Mouse (Mus musculus) brain, embryonic 14.5 days (tissue): ENCODE results near the gene Fggy. TPM values are rescaled to one million over a fixed set of nuclear protein-coding genes. Genes with fewer than 3 reads are reported as not detected.

Experiments used
- DNase-seq: peaks from one replicate; pipeline ENCODE4 v3.0.0-alpha.2; 2011; ENCODE audit warnings: low read depth
- CTCF ChIP-seq: fragments of 200-500 bp; IDR thresholded peaks from 2 replicates; pipeline ENCODE4 v1.5.1; 2012; ENCODE audit warnings: inconsistent platforms, mild to moderate bottlenecking, moderate library complexity, borderline replicate concordance; ENCODE audit not compliant: insufficient read depth, insufficient read length; ENCODE audit errors: extremely low read depth
- POLR2A ChIP-seq: fragments of 200-500 bp; IDR thresholded peaks from 2 replicates; pipeline ENCODE4 v1.6.1; 2012; ENCODE audit warnings: mild to moderate bottlenecking, inconsistent platforms, borderline replicate concordance; ENCODE audit not compliant: poor library complexity, insufficient read depth, insufficient read length, severe bottlenecking; ENCODE audit errors: extremely low read depth
- polyA plus RNA-seq: library from polyadenylated mRNA; depleted of rRNA; stranded (reverse); fragments of >200 nt; gene quantifications from 2 replicates; pipeline ENCODE4 v1.2.3, GENCODE M21; 2012

Fggy gene
- polyA plus RNA-seq, 1 experiment, result 5.0 TPM

DNA sequence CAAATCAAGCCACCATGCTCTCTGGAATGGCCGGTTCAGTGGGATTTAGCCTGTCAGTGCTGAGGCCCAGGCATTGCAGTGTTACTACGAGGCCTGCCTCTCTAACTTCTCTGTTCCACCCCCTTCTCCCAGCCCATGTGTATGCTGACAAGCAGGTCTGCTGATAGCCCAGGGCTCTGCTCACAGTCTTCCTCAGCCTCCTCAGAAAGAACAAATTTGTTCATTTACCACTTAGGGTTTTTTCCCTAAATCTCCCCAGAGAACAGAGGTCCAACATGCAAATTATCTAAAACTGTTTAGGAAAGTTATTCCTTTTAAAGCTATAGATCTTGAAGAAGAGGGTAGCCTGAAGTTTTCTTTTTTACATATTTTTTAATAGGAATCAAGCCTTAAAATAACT is 179.4 kb downstream of the Fggy start:
- no peak for DNase-seq
- TF ChIP-seq CTCF (no peak), POLR2A (no peak)

DNA sequence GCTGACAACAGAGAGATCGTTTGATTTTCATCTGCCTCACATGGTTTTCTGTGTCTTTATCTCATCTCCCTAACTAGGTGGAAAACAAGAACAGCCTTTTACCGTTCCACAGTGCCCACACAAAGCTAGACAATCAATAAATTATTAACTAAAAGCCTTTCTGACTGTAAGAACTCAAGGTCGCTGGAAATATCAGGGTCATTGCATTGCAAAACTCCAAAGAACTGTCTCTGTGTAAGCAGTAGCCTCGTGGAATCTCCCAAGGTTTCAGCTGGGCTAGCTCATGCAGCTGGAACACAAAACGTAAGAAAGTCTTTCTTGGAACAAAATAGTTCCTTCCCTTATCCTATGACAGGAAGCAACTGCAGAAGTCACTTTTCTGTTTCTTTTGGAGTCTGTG is 180.9 kb downstream of the Fggy start:
- no peak for TF ChIP-seq POLR2A
- TF ChIP-seq CTCF, result no peak
- peak; percentile 15 for DNase-seq

DNA sequence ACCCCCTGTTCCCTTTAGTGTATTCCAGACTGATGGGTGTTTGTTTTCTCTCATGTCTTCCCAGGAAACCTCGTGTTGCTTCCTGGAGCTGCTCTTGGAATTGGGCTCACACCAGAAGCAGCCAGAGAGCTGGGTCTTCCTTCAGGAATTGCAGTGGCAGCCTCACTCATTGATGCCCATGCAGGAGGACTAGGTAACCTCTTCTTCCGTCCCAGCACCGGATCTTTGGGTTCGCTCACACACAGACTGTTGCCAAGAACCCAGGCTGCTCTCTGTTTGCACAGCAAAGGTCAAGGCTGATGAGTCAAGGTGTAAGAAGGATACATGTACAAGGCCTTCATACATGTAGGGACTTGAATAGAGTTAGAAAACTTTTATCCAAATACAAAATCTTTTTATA is 181.4 kb downstream of the Fggy start:
- TF ChIP-seq POLR2A (no peak), CTCF (no peak)

DNA sequence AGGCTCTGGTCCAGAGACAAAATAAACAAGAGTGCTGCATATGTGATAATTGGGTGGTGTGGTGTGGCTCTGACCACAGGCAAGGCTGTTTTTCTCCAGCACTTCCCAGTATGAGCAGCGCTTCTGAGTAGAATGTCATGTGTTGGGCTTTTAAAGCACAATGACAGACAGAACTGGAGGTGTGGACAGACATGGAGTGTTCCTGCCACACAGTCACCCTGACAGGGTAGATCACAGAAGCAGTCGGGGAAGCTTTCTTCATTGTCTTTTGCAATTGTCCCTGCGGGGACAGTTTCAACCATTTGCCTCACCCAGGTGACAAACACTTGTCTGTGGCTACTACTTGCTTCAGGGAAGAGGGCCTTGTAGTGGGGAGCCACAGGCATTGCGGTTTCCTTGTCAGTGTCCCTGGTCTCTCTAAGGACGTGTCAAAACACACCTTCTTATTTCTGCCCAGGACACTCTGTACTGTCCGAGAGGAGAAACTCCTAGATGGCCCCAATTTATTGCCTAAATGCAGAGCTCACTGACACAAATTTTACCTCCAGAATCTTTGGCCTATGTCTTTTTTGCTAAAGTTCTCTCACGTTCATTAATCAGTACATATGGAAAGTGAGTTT is 183.9 kb downstream of the Fggy start:
- no peak for DNase-seq
- TF ChIP-seq POLR2A (no peak), CTCF (no peak)

More for the DNA sequence above, 181.4 kb downstream of the Fggy start:
- no peak for DNase-seq

DNA sequence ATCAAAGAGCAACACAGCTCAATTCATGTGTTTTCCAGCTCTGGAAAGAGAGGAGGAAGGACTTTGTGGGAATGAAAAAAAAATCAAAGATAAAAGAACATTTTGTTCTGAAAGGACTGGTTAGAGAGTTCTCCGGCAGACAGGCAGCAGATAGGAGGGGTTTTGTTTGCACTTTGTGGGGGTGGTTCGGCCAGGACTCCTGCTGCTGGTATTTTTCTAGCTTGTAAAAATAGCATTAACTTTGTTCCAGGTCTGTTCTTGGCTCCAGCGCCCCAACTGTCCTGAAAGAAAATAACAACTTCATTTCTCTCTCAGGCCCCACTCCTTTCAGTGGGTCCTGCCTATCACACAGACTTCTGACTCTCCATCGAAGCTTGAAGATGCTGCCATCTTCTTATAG is 185.7 kb downstream of the Fggy start:
- no peak for TF ChIP-seq CTCF
- no peak for TF ChIP-seq POLR2A
- peak; percentile 47 for DNase-seq

GRCm38 (mm10) chr4:95746954-95747353 is 189.6 kb downstream of the Fggy start:
- no peak for DNase-seq
- TF ChIP-seq CTCF (no peak), POLR2A (no peak)

- DNase-seq, result peak; percentile 49
- no peak for TF ChIP-seq CTCF
- no peak for TF ChIP-seq POLR2A
Observed at GRCm38 (mm10) chr4:95747415-95748202, 190.3 kb downstream of the Fggy start.

DNA sequence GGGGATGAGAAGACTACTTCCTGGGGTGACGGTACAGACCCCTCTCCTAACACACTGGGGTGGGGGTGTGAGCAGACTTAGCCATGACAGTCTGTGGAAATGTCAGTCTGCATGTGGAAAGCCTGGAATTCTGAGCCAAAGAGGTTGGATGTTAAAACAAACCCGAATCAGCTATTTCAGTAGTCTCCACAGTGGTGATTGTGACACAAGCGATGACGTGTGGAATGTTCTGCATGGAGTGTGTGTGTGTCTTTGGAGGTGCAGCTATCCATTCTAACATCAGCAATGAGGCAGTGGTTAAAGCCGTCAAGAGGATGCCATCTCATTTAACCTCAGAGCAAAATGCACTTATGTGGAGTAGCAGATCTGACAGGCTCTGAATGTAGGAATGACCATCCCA is 192.9 kb downstream of the Fggy start:
- DNase-seq, result no peak
- TF ChIP-seq POLR2A (no peak), CTCF (no peak)

- no peak for TF ChIP-seq CTCF
- no peak for TF ChIP-seq POLR2A
- peak; percentile 82 for DNase-seq
Observed at GRCm38 (mm10) chr4:95752538-95753188, 195.4 kb downstream of the Fggy start.

- TF ChIP-seq POLR2A, result no peak
- no peak for TF ChIP-seq CTCF
- DNase-seq, result peak; percentile 27
Observed at GRCm38 (mm10) chr4:95759027-95759731, 201.9 kb downstream of the Fggy start.

GRCm38 (mm10) chr4:95765359-95765758 is 208.1 kb downstream of the Fggy start:
- TF ChIP-seq POLR2A, result no peak
- no peak for TF ChIP-seq CTCF
- no peak for DNase-seq

DNA sequence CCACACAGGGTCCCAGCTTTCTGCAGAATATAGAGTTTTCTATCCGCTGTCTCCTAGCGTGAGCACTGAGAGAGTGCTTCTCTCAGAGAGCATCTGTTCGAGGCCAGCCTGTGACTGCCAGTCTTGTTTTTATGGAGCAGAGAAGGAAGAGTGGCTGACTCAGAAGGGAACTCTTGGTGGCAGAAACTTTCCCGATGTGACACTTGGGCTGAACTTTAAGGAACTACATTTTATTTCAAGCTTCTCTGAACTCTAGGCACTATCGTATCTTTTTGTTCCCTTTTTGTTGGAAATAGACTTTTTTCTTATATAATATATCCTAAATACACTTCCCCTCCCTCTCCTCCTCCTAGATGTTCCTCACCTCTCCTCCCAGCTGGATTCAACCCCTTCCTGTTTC is 213.2 kb downstream of the Fggy start:
- TF ChIP-seq CTCF, result no peak
- no peak for TF ChIP-seq POLR2A
- DNase-seq, result no peak

- DNase-seq, result no peak
- TF ChIP-seq CTCF (no peak), POLR2A (no peak)
Observed at GRCm38 (mm10) chr4:95771542-95771941, 214.2 kb downstream of the Fggy start.
